Mouse (Mus musculus) liver, embryonic 14.5 days (tissue): ENCODE data around the gene Itpr3.

Experiments
- CTCF ChIP-seq: IDR thresholded peaks from 2 replicates; pipeline ENCODE4 v1.5.1; 2016; ENCODE audit warnings: antibody characterized with exemption, low read depth, control low read depth
- EP300 ChIP-seq: IDR thresholded peaks from 2 replicates; pipeline ENCODE4 v1.6.1; 2016; ENCODE audit warnings: antibody characterized with exemption, low read depth

DNA sequence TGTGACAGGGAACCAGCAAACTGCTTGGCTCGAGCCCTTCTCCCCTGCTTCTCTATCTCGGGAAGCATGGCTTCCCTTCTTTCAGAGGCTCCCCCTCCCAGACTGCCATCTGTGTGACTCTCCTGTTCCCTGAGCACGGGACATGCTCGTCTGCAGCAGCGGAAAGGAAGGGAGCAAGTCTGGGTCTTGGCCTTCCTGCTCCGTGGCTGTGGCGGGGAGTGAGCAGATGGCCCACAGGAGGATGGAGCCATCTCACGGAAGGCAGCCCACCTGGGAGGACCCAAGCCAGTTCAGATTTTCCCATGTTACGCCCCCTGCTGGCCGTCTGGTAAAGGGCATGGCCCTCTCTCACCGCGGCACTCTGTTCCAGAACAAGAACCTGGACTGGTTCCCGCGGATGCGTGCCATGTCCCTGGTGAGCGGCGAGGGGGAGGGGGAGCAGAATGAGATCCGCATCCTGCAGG, 63.5 kb downstream of the Itpr3 start:
- TF ChIP-seq CTCF, result peak; percentile 83
- no peak for TF ChIP-seq EP300
